Mouse (Mus musculus): ENCODE results near the gene Krtap5-2.

GRCm38 (mm10) chr7:142205488-142205887, 29.7 kb upstream of the Krtap5-2 start:
- TF ChIP-seq CTCF (IDR thresholded peaks at IDR 0.05; ENCODE audit: borderline replicate concordance, control insufficient read depth, extremely low read depth, insufficient read depth, low read length, poor library complexity) = no peak
- no peak for TF ChIP-seq POLR2A (IDR thresholded peaks at IDR 0.05; ENCODE audit: control insufficient read depth, extremely low read depth, insufficient read depth, low read length, poor library complexity)

Data from thymus, adult 2 months (tissue).